Mouse (Mus musculus) heart, postnatal 36 days (tissue): ENCODE results near the gene St6galnac3. TPM values are rescaled to one million over a fixed set of nuclear protein-coding genes. Genes with fewer than 3 reads are reported as not detected.

ENCODE experiments used
- DNase-seq, 2 experiments: peaks; one replicate each; pipeline ENCODE4 v3.0.0; 2021 to 2022
- intact Hi-C: fragments of 180-260 bp; cut with DNase I; formaldehyde crosslinking; loops from one replicate; pipeline ENCODE4 v1.15.1; 2025
- total RNA-seq, 2 experiments: library from RNA; stranded (reverse); gene quantifications; 2 replicates each; pipeline ENCODE4 v1.2.3; 2021

The St6galnac3 gene
- total RNA-seq, 2 experiments from 2014 or later: 4.1 to 6.6 TPM

- intact Hi-C loops: no loop called here
Observed at GRCm38 (mm10) chr3:153599179-153599578, 125.8 kb downstream of the St6galnac3 start.

GRCm38 (mm10) chr3:153598631-153599030 is 126.3 kb downstream of the St6galnac3 start:
- intact Hi-C loops: no loop called here

More at GRCm38 (mm10) chr3:153599179-153599578, 125.8 kb downstream of the St6galnac3 start:
- no peak for DNase-seq

GRCm38 (mm10) chr3:153594531-153594930 is 130.4 kb downstream of the St6galnac3 start:
- intact Hi-C loops: no loop called here

More at GRCm38 (mm10) chr3:153598631-153599030, 126.3 kb downstream of the St6galnac3 start:
- no peak for DNase-seq

DNA sequence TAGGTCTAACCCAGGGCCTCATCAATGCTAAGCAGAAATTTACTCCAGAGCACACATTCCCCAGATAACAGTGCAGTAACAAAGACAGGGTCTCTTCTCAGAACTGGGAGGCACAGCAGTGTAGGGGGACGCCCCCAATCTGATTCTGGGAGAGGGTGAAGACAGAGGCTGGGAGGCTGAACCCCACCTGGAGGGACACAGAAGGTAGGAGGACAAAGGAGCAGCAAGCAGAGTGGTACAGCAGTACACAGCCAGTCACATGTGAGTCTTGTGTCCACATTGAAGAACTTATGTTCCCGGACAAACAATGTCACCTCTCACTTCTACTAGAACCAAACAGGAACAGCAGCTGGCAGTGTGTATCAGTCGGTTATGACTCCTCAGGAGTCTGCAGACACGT is 131.0 kb downstream of the St6galnac3 start:
- no peak for DNase-seq
- intact Hi-C loops: no loop called here

More at GRCm38 (mm10) chr3:153594531-153594930, 130.4 kb downstream of the St6galnac3 start:
- no peak for DNase-seq

DNA sequence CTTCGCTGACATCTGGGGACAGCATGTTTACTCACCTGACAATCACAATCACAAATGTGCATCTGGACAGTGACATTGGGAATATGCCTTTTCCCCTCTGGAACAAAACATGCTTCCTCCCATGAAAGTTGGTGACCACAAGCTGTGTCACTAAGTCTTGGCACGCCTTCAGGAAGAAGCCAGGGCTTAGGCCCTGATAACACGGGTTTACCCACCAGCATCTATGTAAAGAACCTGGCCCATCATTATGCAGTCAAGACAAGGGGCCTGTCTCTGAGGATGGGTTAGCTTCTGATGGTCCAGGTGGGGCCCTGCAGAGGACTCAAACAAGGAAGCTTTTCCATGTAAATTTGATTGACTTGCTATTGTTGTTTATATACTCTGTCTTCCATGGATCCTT is 131.9 kb downstream of the St6galnac3 start:
- no peak for DNase-seq
- intact Hi-C loops: no loop called here

- DNase-seq: no peak
- intact Hi-C loops: no loop called here
Observed at GRCm38 (mm10) chr3:153587594-153587993, 137.4 kb downstream of the St6galnac3 start.

- no peak for DNase-seq
- intact Hi-C loops: no loop called here
Observed at GRCm38 (mm10) chr3:153584836-153585235, 140.1 kb downstream of the St6galnac3 start.

DNA sequence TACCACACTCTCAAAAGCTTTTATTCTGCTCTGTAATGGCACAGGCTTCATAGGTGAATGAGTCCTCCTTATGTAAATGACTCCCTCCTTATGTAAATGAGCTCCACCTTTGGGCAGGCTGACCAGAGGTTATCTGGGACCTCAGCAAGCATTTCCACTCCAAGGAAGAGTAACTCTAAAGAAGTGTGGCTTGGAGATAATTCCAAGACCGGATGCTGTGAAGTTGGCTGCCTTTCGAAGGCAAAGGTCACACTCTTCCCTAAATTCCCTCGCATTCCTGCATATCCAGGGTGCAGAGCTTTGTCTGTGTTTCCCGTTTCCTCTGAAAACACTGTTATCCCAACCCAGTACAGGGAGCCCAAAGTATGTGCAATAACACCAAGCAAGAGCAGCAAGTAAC is 142.9 kb downstream of the St6galnac3 start:
- no peak for DNase-seq
- intact Hi-C loops: no loop called here

DNA sequence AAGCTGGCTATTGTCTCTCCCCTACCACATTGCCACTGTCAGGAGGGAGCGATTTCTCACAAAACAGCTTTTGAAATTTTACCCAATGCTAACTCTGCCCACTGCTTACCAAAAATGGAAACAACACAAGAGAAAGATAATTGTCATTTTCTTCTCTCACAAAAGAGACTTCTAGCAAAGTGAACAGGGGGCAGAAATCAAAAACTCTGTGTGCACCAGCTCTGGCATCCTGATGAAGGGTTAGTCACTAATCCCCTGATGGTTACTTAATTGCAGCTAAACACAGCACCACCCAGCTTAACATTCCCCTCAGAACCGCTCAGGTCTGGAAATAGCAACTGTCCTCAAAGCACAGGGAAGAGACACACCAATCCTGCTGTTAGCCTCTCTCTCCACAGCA is 144.3 kb downstream of the St6galnac3 start:
- no peak for DNase-seq
- intact Hi-C loops: no loop called here

DNA sequence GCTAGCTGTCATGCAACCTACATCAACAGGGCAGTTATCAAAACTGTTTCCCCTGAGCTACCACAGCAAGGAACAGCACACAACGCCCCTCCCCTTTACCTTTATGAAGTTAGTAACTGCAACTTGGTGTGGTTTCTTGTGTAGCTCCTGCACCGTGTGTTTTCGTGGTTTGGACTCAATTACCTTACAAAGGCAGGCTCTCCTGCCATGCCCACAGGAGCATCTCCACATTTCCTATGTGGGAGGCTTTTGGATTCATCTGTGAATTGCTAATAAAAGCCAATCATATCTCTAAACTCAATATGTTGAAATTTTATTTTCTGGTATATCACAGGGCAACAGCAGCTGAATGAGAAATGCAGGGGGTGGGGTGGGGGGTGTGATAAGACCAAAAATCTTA is 144.8 kb downstream of the St6galnac3 start:
- intact Hi-C loops: no loop called here
- no peak for DNase-seq

DNA sequence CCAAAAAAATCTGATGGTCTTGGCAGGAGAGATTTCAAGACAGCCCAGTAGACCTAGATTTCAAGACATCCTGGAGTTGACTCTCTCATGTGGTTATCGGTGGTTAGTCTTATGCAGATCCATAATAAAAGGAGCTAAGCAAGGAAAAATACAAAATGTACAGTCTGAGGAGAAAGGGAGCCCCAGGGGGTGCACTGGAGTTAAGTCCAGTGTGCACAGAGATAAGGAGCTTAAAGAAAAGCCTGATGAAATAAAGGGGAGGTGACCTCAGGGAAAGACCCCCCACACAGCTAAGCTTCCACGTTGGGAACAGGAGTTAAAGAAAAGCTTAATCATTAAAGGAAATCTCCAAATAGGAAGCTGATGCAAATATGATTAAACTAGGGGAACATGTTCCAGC is 147.7 kb downstream of the St6galnac3 start:
- intact Hi-C loops: no loop called here
- no peak for DNase-seq

DNA sequence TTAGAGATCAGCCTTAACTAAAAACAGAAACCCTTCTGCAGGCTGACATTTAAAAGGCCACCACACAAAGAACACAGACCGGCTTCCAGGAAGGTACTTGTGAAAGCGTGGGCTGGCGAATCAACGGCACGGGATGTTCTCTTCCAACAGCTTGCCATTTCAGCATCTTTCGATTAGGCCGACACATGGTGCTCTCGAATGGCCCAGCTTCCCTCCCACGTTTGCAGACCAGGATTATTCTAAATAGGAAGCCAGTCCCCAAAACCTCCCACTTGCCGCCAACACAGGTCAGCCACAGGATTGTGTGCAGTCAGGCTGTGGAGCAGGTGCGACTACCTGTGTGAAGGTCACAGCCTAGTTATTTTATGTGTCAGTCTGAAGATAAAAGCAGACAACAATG is 153.8 kb downstream of the St6galnac3 start:
- DNase-seq: no peak
- intact Hi-C loops: no loop called here

DNA sequence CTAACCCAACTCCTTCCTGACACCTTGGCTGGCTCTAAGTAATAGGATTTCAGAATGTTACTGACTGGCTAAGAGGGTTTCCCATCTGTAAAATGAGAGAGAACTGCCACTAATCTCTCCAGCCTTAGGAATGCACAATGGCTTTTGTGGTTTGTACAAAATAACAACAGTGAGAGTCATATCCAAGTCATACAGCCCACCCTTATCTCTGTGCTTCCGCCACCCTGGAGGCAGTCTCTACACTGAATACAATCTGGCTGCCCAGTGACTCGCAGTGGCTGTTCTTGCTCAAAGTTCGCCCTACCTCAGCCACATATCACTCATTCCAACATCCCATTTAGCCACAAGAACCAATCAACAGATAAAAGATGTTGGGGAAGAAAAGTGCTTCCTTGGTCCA is 156.2 kb downstream of the St6galnac3 start:
- intact Hi-C loops: no loop called here
- no peak for DNase-seq

DNA sequence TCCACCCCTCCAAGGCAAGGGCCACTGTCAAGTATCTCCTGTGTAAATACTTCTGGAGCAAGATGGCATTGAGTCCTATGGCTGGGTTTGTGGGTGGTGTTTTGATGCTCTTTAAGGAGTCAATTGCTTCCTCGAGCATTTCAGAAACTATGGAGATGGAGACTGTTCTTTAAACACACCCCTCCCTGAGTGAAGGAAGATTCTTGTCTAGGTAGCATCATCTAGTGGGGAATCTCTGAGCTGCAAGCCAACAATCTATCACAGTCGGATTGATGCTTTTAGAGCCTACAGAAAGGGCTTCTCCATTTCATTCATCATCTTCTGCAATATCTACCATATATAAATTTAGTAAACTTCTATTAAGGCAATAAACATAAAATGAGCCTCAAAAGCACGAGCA is 157.1 kb downstream of the St6galnac3 start:
- DNase-seq: no peak
- intact Hi-C loops: no loop called here

GRCm38 (mm10) chr3:153567512-153567911 is 157.5 kb downstream of the St6galnac3 start:
- no peak for DNase-seq
- intact Hi-C loops: no loop called here

DNA sequence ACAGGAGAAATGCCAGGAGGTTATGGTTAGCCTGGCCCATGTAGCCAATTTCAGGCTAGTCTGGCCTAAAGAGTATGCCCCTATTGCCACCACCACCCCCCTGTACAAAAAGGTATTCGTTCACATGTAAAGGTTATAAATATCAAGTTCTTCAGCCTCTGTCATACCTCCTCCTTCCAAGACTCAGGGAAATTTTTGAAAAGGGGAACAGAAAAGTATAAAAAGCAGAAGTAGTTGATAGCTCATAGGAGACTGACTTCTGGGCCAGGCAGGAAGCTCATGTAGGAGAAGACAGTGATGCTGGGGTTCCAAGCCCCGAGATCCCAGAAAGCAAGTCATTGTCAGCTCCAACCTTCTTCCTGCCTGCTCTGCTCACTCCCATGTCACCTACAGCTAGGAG is 158.9 kb downstream of the St6galnac3 start:
- intact Hi-C loops: no loop called here
- DNase-seq: no peak

GRCm38 (mm10) chr3:153560897-153561296 is 164.1 kb downstream of the St6galnac3 start:
- no peak for DNase-seq
- intact Hi-C loops: no loop called here

DNA sequence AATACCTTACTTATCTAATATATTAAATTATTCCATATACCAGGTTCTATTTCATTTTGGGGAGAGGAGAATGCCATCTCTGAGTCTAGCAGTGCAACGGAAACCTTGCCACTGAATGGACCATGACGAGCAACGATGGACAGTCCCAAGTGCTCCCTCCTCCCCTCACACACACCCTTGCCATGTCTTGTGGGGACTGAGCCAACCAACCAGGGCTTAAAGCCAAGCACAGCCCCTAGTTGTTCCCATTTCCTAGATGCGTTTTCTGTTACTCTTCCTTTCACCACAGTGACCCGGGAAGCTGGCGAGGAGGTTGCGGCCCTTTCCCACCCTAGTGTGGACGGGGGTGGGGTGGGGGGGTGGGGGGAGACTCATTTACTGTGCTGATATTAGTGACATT is 165.4 kb downstream of the St6galnac3 start:
- no peak for DNase-seq
- intact Hi-C loops: no loop called here

DNA sequence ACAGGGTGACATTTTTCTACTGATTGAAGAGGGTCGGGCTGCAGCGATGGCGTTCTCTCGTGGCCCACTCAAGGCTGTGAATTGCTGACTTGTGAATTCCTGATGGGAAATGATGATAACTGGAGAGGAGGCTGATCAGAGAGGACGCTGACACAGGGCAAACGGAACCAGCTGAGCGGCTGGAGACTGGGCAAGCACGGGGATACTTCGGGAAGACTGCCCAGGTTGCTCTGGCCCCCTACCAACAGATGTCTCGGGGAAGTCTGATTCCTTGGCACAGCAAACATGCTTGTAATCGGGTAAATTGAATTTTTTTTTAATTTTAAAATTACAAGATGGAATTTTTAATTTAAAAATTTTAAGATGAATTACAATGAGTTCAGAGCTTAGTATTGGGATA is 168.4 kb downstream of the St6galnac3 start:
- intact Hi-C loops: no loop called here
- DNase-seq: peak in 1 of 2 experiments; percentile 16

DNA sequence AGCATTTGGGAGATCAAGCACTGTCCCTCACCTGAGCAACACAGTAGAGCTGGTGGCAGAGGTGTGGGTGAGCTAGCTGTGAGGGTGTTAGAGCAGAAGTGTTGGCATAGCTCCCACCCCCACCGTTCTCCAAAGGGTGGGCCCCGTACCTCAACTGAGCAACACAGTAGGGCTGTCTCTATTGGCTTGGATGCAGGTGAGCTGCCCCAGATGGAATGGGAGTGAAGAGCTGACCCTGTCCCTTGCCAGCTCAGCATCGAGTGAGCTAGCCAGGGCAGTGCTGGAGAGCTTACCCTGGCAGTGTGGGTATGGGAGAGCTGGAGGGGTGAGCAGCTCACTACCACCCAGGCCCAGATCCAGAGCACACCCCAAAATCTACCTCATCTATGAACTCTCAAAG is 171.3 kb downstream of the St6galnac3 start:
- intact Hi-C loops: no loop called here
- no peak for DNase-seq

- DNase-seq: no peak
- intact Hi-C loops: no loop called here
Observed at GRCm38 (mm10) chr3:153553226-153553625, 171.7 kb downstream of the St6galnac3 start.

DNA sequence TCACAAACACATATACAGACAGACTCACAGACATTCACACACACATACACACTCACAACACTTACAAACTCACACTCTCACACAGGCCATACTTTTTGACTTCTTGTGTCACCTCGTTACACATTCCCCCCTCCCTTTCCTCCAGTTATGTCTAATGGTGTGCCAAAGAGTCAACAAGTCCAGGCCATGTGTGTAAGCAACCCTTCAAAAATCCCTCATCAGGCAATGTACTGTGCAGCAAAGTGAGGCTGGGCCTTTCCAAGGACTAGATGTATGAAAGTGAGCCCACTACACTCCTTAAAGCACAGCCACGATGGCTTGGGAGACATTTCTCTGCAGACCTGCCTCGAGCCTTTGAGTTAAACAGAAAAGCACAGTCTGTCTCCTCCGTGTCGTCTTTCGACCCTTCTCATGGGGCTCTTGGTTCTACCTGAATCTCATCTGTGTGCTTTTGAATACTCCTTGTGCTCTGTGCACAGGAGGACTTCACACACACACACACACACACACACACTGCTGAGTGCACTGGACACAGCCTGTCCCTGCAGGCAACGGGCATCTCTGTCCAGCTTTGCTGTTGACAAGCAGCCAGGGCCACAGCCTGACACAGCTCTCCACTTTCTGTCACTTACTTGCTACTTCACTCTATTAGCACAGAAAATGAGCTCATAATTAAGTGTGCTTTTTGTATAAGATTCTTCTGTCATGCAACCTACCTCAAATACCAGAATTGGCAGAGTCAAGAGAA is 177.9 kb downstream of the St6galnac3 start:
- no peak for DNase-seq
- intact Hi-C loops: no loop called here

- no peak for DNase-seq
- intact Hi-C loops: no loop called here
Observed at GRCm38 (mm10) chr3:153539851-153540250, 185.1 kb downstream of the St6galnac3 start.
